Mouse (Mus musculus) megakaryocyte, embryonic 14.5 days (primary cell): ENCODE results near the gene Bcas3. TPM values are rescaled to one million over a fixed set of nuclear protein-coding genes. Genes with fewer than 3 reads are reported as not detected.

Experiments used
- H3K27me3 ChIP-seq: replicated peaks from 2 replicates; pipeline ENCODE3; 2012; ENCODE audit warnings: inconsistent platforms
- H3K36me3 ChIP-seq: replicated peaks from 2 replicates; pipeline ENCODE3; 2012; ENCODE audit warnings: low read length, inconsistent platforms, mixed read lengths
- H3K4me1 ChIP-seq: 2 replicates; pipeline ENCODE4 v1.6.1; 2012; ENCODE audit warnings: inconsistent platforms
- H3K4me3 ChIP-seq: replicated peaks from 2 replicates; pipeline ENCODE3; 2012; ENCODE audit warnings: moderate library complexity, mild to moderate bottlenecking, inconsistent platforms
- H3K9me3 ChIP-seq: 2 replicates; pipeline ENCODE4 v1.6.1; 2012; ENCODE audit warnings: inconsistent platforms
- FLI1 ChIP-seq: IDR thresholded peaks from 2 replicates; pipeline ENCODE4 v1.6.1; 2012; ENCODE audit warnings: low read length, inconsistent platforms, mixed read lengths
- GATA1 ChIP-seq: IDR thresholded peaks from 3 replicates; pipeline ENCODE4 v1.6.1; 2012; ENCODE audit warnings: mixed read lengths, low read length, inconsistent platforms, borderline replicate concordance
- polyA plus RNA-seq: library from polyadenylated mRNA; stranded (reverse); fragments of >175 nt; gene quantifications from 2 replicates; pipeline ENCODE4 v1.2.3, GENCODE M21; 2012; ENCODE audit warnings: low replicate concordance; ENCODE audit not compliant: insufficient read depth

Bcas3 gene
- polyA plus RNA-seq, result 212 and 383 TPM in 2 replicates

DNA sequence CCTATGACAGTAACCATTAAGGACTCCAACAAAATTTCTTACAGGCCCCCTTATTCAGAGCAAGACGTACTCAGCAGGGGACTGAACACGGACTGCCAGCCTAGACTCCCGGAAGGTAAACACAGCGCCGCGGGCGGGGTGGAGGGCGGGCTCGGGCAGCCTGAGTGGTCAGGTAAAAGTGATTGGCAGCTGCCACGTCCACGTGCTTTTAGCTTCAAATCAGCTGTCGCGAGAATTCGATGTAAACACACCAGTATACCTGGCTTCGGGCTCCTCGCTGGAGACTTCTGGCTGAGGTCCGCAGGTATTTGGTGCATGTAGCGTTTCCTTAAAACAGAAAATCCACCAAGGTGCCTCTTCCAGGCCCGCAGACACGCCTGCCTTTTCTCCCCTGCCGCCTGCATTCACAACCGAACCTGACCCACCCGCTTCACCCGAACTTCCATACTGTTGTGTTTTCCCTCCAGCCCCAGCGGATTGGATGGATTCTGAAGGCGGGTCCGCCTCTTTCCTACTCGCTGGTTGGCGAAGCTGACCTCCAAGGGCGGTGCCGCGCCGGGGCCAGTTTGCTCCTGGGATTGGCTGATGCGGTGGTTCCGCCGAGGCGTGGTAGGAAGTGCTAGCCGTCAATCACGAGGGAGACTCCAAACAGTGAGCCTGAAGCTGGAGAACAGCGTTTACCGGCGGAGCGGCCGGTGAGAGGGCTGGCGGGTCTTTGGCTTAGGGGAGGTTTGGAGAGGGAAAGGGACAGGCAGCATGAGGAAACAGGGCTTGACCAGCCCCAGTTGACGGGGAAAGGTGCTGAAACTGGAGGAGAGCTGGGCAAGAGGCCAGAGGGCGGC is at the start of gene Bcas3:
Bcas3 (plus strand) TSS at position 629 of the 842 bp plus-strand sequence.
- TF ChIP-seq GATA1 (no peak), FLI1 (no peak)

DNA sequence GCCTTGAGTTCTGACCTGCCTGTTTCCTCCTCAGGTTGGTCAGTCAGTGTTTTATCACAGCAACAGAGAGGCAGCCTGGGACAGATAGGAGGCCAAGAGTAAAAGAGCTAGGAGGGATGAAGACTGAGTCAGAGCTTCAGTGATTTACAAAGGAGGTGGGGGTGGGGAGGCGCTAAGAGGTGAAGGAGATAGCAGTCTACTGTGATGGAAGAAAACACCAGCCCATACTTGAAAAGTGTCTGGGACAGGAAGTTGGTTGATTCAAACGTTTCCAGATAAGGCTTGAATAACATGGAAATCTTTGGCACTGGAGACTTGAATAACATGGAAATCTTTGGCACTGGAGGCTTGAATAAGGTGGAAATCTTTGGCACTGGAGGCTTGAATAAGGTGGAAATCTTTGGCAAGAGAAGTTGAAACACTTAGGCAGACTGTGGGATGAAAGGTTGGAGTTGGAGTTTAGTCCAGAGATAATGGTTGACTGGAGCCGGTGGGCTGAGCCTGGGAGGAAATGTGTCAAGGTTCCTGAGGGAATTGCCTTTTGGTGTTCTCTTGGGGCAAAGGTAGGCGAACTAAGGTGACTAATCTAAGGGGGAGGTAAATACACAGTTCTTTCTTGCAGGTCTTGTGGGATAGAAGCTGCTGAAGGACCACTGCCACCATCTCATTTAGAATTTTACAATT is 46.2 kb upstream of the Bcas3 start:
- TF ChIP-seq GATA1 (no peak), FLI1 (no peak)
- no peaks in the 10 kb centered on the region for H3K27me3 ChIP-seq
- H3K9me3 ChIP-seq, result no peaks in the 10 kb centered on the region
- H3K4me3 ChIP-seq, result no peak overlapping the region
- no peaks in the 10 kb centered on the region for H3K36me3 ChIP-seq
- peaks cover 16% of the 10 kb centered on the region for H3K4me1 ChIP-seq

More for the DNA sequence above, at the start of gene Bcas3:
- H3K27me3 ChIP-seq, result no peaks in the 10 kb centered on the region
- peak within 1 kb of the TSS; percentile 99 for H3K4me3 ChIP-seq
- H3K9me3 ChIP-seq, result no peaks in the 10 kb centered on the region
- H3K36me3 ChIP-seq, result peaks cover 29% of the 10 kb centered on the region
- peaks cover 28% of the 10 kb centered on the region for H3K4me1 ChIP-seq

DNA sequence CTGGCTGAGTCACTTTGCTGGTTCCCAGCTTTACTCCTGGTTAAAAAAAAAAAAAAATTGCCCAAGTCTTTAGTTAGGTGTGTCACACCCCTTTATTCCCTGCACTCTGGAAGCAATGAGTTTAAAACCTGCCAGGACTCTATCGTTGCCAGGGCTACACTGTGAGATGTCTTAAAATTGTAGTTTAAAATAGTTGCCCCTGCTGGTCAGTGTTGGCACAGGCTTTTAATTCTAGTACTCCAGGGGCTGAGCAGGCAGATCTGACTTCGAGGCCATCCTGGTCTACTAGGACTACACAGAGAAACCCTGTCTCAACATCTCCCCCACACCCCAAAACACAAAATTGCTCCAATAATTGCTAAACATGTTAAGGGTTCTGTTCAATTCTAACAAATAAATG is 44.2 kb upstream of the Bcas3 start:
- H3K9me3 ChIP-seq, result no peaks in the 10 kb centered on the region
- no peaks in the 10 kb centered on the region for H3K27me3 ChIP-seq
- TF ChIP-seq FLI1 (no peak), GATA1 (no peak)
- H3K4me3 ChIP-seq, result no peak overlapping the region
- H3K36me3 ChIP-seq, result peaks cover 6% of the 10 kb centered on the region
- peaks cover 37% of the 10 kb centered on the region for H3K4me1 ChIP-seq

DNA sequence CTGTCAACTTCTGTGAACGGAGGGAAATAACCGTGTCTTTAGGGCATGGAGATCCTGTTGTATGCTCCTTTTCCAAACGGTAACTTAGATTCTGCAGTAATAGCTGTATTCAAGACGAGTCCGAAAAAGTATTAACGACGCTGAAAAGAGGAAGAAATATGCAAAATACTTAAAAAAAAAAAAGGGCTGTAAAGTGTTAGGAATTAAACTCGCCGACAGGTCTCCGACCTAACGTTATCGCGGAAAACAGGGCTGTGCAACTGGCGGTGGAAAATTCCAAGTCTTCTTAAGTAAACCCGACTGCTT is 42.6 kb upstream of the Bcas3 start:
- H3K27me3 ChIP-seq, result no peaks in the 10 kb centered on the region
- H3K9me3 ChIP-seq, result no peaks in the 10 kb centered on the region
- H3K4me1 ChIP-seq, result peaks cover 41% of the 10 kb centered on the region
- TF ChIP-seq FLI1, result no peak
- no peak for TF ChIP-seq GATA1
- H3K36me3 ChIP-seq, result peaks cover 17% of the 10 kb centered on the region
- H3K4me3 ChIP-seq, result peak overlapping the region; percentile 98

DNA sequence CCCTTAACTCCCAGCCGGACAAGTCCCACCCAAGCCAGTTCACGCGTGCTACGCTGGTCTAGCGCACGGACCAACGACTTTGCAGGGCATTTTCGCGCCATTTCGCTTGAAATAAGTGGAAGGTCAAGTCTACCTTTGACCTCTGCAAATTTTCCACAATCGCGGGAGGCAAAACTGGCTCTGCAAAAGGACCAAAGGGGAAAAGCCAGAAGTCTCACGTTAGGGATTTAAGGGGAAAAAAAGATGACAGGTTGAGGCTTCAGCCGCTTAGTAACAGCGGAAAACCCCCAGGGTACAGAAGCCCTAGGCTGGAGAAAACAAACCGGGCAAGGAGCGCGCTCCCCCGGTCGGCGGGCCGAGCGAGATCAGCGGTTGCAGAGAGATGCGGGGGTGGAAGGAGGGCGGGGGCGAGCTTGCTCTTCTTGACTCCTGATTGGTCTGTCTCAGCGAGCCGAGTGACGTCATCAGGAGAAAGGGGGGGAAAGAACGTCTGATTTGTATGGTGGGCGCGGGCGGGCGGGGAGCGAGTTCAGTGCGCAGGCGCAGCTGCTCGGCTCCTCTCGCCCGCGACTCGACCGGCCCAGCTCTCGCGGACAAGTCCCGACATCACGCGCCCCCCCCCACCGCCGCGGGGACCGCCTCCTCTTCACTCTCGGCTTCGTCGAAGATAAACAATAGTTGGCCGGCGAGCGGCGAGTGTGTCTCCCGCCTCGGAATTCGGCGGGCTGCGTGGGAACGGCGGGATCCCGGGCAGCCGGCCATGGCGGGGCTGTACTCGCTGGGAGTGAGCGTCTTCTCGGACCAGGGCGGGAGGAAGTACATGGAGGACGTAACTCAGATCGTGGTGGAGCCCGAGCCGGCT is 42.0 kb upstream of the Bcas3 start, which contains the start of gene Ppm1d:
Ppm1d (plus strand) TSS at position 532 of the 862 bp plus-strand sequence.
- H3K27me3 ChIP-seq, result no peaks in the 10 kb centered on the region
- H3K36me3 ChIP-seq, result peaks cover 18% of the 10 kb centered on the region
- no peak for TF ChIP-seq GATA1
- no peaks in the 10 kb centered on the region for H3K9me3 ChIP-seq
- H3K4me1 ChIP-seq, result peaks cover 44% of the 10 kb centered on the region
- H3K4me3 ChIP-seq, result peak within 1 kb of the TSS; percentile 98

DNA sequence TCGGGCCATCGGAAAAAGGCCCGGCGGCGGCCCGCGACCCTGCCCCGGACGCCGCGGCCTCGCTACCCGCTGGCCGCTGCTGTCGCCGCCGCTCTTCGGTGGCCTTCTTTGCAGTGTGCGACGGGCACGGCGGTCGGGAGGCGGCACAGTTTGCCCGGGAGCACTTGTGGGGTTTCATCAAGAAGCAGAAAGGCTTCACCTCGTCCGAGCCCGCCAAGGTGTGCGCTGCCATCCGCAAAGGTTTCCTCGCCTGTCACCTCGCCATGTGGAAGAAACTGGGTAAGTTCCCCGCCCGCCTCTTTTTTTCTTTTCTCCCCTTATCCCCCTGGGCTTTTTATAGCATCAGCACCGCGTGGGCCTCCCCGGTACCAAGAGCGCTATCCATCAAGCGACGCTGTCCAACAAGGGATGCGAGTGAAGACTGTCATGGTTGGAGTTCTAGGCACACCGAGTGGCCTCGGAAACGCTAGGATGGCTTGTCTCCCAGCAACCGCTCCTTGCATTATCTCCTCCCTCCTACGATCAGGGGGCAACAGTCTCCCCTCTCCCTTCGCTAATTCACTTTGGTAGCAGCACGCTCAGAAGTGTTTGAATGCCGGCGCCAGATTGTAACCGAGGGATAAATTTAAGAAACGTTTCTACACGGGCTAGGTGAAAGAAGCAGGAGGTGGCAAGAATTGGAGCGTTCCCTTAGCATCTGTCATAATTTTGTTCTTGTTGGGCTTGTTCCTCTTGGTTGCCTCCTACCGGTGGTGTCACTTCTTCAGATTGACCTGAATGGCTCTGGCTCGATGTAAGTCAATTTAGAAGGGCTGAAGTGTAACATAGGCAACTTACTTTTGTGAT is 41.1 kb upstream of the Bcas3 start:
- Histone ChIP-seq H3K4me3 (peak overlapping the region; percentile 98), H3K9me3 (no peaks in the 10 kb centered on the region), H3K36me3 (peaks cover 22% of the 10 kb centered on the region), H3K27me3 (no peaks in the 10 kb centered on the region), H3K4me1 (peaks cover 44% of the 10 kb centered on the region)
- TF ChIP-seq GATA1 (no peak), FLI1 (no peak)

DNA sequence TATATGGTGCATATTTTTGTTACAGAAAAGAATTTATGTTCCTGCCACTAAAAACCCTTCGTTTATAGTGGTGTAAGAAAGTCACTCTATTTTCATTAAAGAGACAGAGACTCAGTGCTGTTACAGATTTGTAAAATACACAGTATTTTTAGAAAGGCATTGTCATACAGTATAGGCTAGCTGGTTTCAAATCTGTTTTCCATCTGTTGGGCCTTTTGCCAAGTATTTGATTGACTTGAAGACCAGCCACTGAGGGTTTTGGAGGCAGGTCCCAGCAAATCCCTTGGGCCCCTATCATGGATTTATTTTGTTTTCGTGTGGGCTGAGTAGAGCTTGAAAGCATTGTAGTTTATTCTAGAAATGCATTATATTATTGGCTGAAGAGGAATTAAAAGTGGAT is 40.1 kb upstream of the Bcas3 start:
- H3K36me3 ChIP-seq, result peaks cover 22% of the 10 kb centered on the region
- H3K4me1 ChIP-seq, result peaks cover 42% of the 10 kb centered on the region
- H3K9me3 ChIP-seq, result no peaks in the 10 kb centered on the region
- H3K4me3 ChIP-seq, result peak overlapping the region; percentile 98
- H3K27me3 ChIP-seq, result no peaks in the 10 kb centered on the region
- TF ChIP-seq FLI1, result no peak
- TF ChIP-seq GATA1, result no peak

DNA sequence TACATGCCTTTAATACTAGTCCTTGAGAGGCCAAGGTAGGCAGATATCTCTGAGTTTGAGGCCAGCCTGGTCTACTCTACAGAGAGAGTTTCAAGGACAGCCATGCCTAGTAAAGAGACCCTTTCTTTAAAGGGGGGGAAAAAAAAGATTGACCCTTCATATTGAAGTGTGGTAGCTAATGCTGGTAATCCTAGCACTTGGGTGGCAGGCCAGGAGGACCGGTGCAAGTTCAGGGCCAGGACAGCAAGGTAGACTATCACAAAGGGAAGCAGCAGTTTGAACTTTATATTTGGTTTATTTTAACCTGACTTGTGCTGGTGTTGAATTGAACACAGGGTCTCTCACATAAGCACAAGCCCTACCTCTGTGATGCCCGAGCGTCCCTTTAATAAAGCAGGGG is 39.6 kb upstream of the Bcas3 start:
- no peaks in the 10 kb centered on the region for H3K9me3 ChIP-seq
- no peaks in the 10 kb centered on the region for H3K27me3 ChIP-seq
- no peak for TF ChIP-seq FLI1
- no peak for TF ChIP-seq GATA1
- peaks cover 44% of the 10 kb centered on the region for H3K4me1 ChIP-seq
- H3K4me3 ChIP-seq, result peak overlapping the region; percentile 71
- peaks cover 25% of the 10 kb centered on the region for H3K36me3 ChIP-seq

DNA sequence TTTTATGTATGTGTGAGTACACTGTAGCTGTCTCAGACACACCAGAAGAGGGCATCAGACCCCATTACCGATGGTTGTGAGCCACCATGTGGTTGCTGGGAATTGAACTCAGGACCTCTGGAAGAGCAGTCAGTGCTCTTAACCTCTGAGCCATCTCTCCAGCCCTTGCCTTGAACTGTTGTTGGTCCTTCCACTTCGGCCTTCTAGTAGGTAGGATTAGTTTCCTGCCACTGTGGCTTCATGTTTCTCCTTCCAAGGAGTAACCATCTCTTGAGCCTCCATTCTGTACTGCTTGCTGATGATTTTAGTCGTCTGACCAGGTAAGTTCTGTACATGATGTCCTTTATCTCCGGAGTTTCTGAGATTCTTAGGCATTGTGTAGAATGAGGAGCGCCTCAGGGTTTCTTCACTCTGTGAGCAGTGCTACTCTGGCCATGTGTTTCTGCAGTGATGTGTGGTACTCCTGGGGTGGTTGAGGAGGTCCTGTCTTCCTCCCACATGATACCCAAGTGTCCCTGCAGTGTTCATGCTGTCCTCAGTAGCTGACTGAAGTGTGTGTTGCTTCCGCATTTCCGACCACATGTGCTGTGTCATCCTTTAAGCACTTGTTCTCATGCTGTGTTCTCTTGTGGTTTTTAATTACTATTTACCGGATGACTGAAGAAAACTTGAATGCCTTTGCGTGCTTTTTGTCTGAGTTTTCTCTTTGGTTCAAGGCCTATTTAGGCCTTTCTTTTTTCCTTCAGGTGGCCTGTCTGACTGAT is 29.2 kb upstream of the Bcas3 start:
- Histone ChIP-seq H3K9me3 (no peaks in the 10 kb centered on the region), H3K27me3 (no peaks in the 10 kb centered on the region), H3K4me3 (peak overlapping the region; percentile 87), H3K36me3 (peaks cover 19% of the 10 kb centered on the region), H3K4me1 (peaks cover 46% of the 10 kb centered on the region)
- TF ChIP-seq GATA1, result no peak
- no peak for TF ChIP-seq FLI1
